Mouse (Mus musculus): ENCODE measurements around the gene Tm4sf1.

GRCm38 (mm10) chr3:57296574-57296973 is 5.2 kb downstream of the Tm4sf1 start:
- no peak for TF ChIP-seq POLR2A (IDR thresholded peaks at IDR 0.05; ENCODE audit: borderline replicate concordance, extremely low read depth, low read depth, low read length)
- TF ChIP-seq CTCF (IDR thresholded peaks at IDR 0.05; ENCODE audit: insufficient read depth, low read length): no peak

All from lung, adult 2 months (tissue).